Mouse (Mus musculus) left cerebral cortex, postnatal 4 days (tissue): ENCODE data around the gene Tom1. TPM values are rescaled to one million over a fixed set of nuclear protein-coding genes. Genes with fewer than 3 reads are reported as not detected.

Experiments
- DNase-seq: peaks from one replicate; pipeline ENCODE4 v3.0.0-alpha.2; 2022
- intact Hi-C: fragments of 180-260 bp; cut with DNase I; formaldehyde crosslinking; loops from one replicate; pipeline ENCODE4 v1.15.1; 2025
- total RNA-seq, 2 experiments: library from RNA; stranded (reverse); gene quantifications; 2 replicates each; pipeline ENCODE4 v1.2.3; 2021

The Tom1 gene
- total RNA-seq = 10 to 100 TPM; 22.3 to 25.0 TPM

GRCm38 (mm10) chr8:75033511-75034243 is at the start of gene Tom1:
Tom1 (plus strand) TSS chr8:75033705.
- intact Hi-C loops = no loop called here
- DNase-seq = peak; percentile 96

- no peak for DNase-seq
- intact Hi-C loops = no loop called here
Measured at GRCm38 (mm10) chr8:74987436-74987835, 46.1 kb upstream of the Tom1 start.

- DNase-seq = peak; percentile 4
- intact Hi-C loops = no loop called here
Measured at GRCm38 (mm10) chr8:74990021-74990420, 43.5 kb upstream of the Tom1 start.

- intact Hi-C loops = no loop called here
Measured at GRCm38 (mm10) chr8:74993081-74993474, 40.4 kb upstream of the Tom1 start, which contains the start of gene Hmgxb4. Hmgxb4 (plus strand) TSS chr8:74993356.

GRCm38 (mm10) chr8:74993475-74994451 is 39.7 kb upstream of the Tom1 start:
- peak; percentile 86 for DNase-seq
- intact Hi-C loops = no loop called here

More at GRCm38 (mm10) chr8:74993081-74993474, 40.4 kb upstream of the Tom1 start, which contains the start of gene Hmgxb4:
- no peak for DNase-seq

- DNase-seq = peak; percentile 4
- intact Hi-C loops = no loop called here
Measured at GRCm38 (mm10) chr8:74994540-74994939, 39.0 kb upstream of the Tom1 start.

GRCm38 (mm10) chr8:75000431-75000830 is 33.1 kb upstream of the Tom1 start:
- intact Hi-C loops = no loop called here
- DNase-seq = no peak

GRCm38 (mm10) chr8:75008826-75009225 is 24.7 kb upstream of the Tom1 start:
- no peak for DNase-seq
- intact Hi-C loops = no loop called here

GRCm38 (mm10) chr8:75013557-75013956 is 19.9 kb upstream of the Tom1 start:
- intact Hi-C loops = no loop called here
- no peak for DNase-seq

GRCm38 (mm10) chr8:75013964-75014363 is 19.5 kb upstream of the Tom1 start:
- DNase-seq = no peak
- intact Hi-C loops = no loop called here

- no peak for DNase-seq
- intact Hi-C loops = no loop called here
Measured at GRCm38 (mm10) chr8:75015981-75016380, 17.5 kb upstream of the Tom1 start.

- DNase-seq = no peak
- intact Hi-C loops = no loop called here
Measured at GRCm38 (mm10) chr8:75016422-75016821, 17.1 kb upstream of the Tom1 start.

GRCm38 (mm10) chr8:75018274-75018972 is 15.1 kb upstream of the Tom1 start:
- DNase-seq = no peak
- intact Hi-C loops = no loop called here

- intact Hi-C loops = no loop called here
- DNase-seq = no peak
Measured at GRCm38 (mm10) chr8:75023660-75024316, 9.7 kb upstream of the Tom1 start.

GRCm38 (mm10) chr8:75025809-75026208 is 7.7 kb upstream of the Tom1 start:
- DNase-seq = no peak
- intact Hi-C loops = no loop called here

- DNase-seq = no peak
- intact Hi-C loops = no loop called here
Measured at GRCm38 (mm10) chr8:75030453-75031024, 3.0 kb upstream of the Tom1 start.

- DNase-seq = peak; percentile 6
- intact Hi-C loops = no loop called here
Measured at GRCm38 (mm10) chr8:75032961-75033360, 544 bp upstream of the Tom1 start.

GRCm38 (mm10) chr8:75034285-75034684 is 780 bp downstream of the Tom1 start:
- peak; percentile 32 for DNase-seq
- intact Hi-C loops = no loop called here

- intact Hi-C loops = no loop called here
Measured at GRCm38 (mm10) chr8:75035640-75036039, 2.1 kb downstream of the Tom1 start.

GRCm38 (mm10) chr8:75038497-75038896 is 5.0 kb downstream of the Tom1 start:
- intact Hi-C loops = no loop called here
- no peak for DNase-seq

More at GRCm38 (mm10) chr8:75035640-75036039, 2.1 kb downstream of the Tom1 start:
- no peak for DNase-seq
